Mouse (Mus musculus) neural tube, embryonic 15.5 days (tissue): ENCODE data around the gene Plxnc1. TPM values are rescaled to one million over a fixed set of nuclear protein-coding genes. Genes with fewer than 3 reads are reported as not detected.

Source experiments
- ATAC-seq: fragments of 200-750 bp; cut with Nextera tagmentation; 2 replicates; pipeline ENCODE4 v1.8.0; 2017; ENCODE audit warnings: mild to moderate bottlenecking, moderate TSS enrichment, moderate library complexity; ENCODE audit not compliant: low FRiP score
- H3K27ac ChIP-seq: fragments of 300-500 bp; sonication (generic); replicated peaks from 2 replicates; pipeline ENCODE4 v1.5.1; 2015; ENCODE audit warnings: mild to moderate bottlenecking, inconsistent platforms
- H3K27me3 ChIP-seq: fragments of 300-500 bp; sonication (generic); replicated peaks from 2 replicates; pipeline ENCODE4 v1.6.1; 2015; ENCODE audit warnings: inconsistent platforms
- H3K36me3 ChIP-seq: fragments of 300-500 bp; sonication (generic); 2 replicates; pipeline ENCODE4 v1.6.1; 2015; ENCODE audit warnings: inconsistent platforms
- H3K4me1 ChIP-seq: fragments of 300-500 bp; sonication (generic); 2 replicates; pipeline ENCODE4 v1.6.1; 2015; ENCODE audit warnings: inconsistent platforms
- H3K4me2 ChIP-seq: fragments of 300-500 bp; sonication (generic); 2 replicates; pipeline ENCODE4 v1.6.1; 2015; ENCODE audit warnings: inconsistent platforms, mild to moderate bottlenecking, moderate library complexity
- H3K4me3 ChIP-seq: fragments of 300-500 bp; sonication (generic); replicated peaks from 2 replicates; pipeline ENCODE4 v1.5.1; 2015; ENCODE audit warnings: mild to moderate bottlenecking, inconsistent platforms
- H3K9ac ChIP-seq: fragments of 300-500 bp; sonication (generic); replicated peaks from 2 replicates; pipeline ENCODE4 v1.6.1; 2015; ENCODE audit warnings: mild to moderate bottlenecking, inconsistent platforms
- H3K9me3 ChIP-seq: fragments of 300-500 bp; sonication (generic); replicated peaks from 2 replicates; pipeline ENCODE4 v1.6.1; 2016; ENCODE audit warnings: inconsistent platforms
- WGBS: fragments of 180-500 bp; shearing (Covaris S2); methylation state at CpG from one replicate; pipeline ENCODE4 v1.1.7; 2015; ENCODE audit warnings: mixed read lengths; 5-methylcytosine and 5-hydroxymethylcytosine counted together
- polyA plus RNA-seq: library from polyadenylated mRNA; unstranded; fragments of >200 nt; fragmentation: Nextera tagmentation; extraction: Ambion mirVana; gene quantifications from 2 replicates; pipeline ENCODE4 v1.2.1, GENCODE M21; 2015

The Plxnc1 gene
- polyA plus RNA-seq, 1 experiment from 2014 or later: 9.8 TPM

GRCm38 (mm10) chr10:94931961-94932832, 12.4 kb downstream of the Plxnc1 start:
- Histone ChIP-seq H3K36me3 (no peaks in the 10 kb centered on the region), H3K27ac (no peak overlapping the region), H3K27me3 (no peaks in the 10 kb centered on the region), H3K4me1 (peaks cover 17% of the 10 kb centered on the region; the same call in 1 of the 2 replicates), H3K9me3 (no peaks in the 10 kb centered on the region), H3K4me2 (no peak overlapping the region), H3K9ac (no peak overlapping the region), H3K4me3 (no peak overlapping the region)
- WGBS: 76% methylated on average over 9 of the region's 9 CpGs
- ATAC-seq: no peak

- no peak for ATAC-seq
- Histone ChIP-seq H3K27ac (no peak overlapping the region), H3K9me3 (no peaks in the 10 kb centered on the region), H3K4me2 (no peak overlapping the region), H3K4me1 (peaks cover 29% of the 10 kb centered on the region), H3K36me3 (no peaks in the 10 kb centered on the region), H3K9ac (no peak overlapping the region), H3K4me3 (no peak overlapping the region), H3K27me3 (no peaks in the 10 kb centered on the region)
- WGBS: 95% methylated on average over 4 of the region's 4 CpGs
Observed at GRCm38 (mm10) chr10:94928164-94928563, 16.5 kb downstream of the Plxnc1 start.

- 35% methylated on average over 3 of the region's 3 CpGs for WGBS
Observed at GRCm38 (mm10) chr10:94926297-94926696, 18.3 kb downstream of the Plxnc1 start.

GRCm38 (mm10) chr10:94924878-94925277, 19.8 kb downstream of the Plxnc1 start:
- Histone ChIP-seq H3K4me1 (peaks cover 25% of the 10 kb centered on the region), H3K9ac (no peak overlapping the region), H3K9me3 (no peaks in the 10 kb centered on the region), H3K4me2 (no peak overlapping the region), H3K4me3 (no peak overlapping the region), H3K27ac (no peak overlapping the region), H3K27me3 (no peaks in the 10 kb centered on the region), H3K36me3 (peaks cover 12% of the 10 kb centered on the region)
- ATAC-seq: no peak
- WGBS: 85% methylated on average over 4 of the region's 4 CpGs

More at GRCm38 (mm10) chr10:94926297-94926696, 18.3 kb downstream of the Plxnc1 start:
- H3K27me3 ChIP-seq: no peaks in the 10 kb centered on the region
- peaks cover 25% of the 10 kb centered on the region for H3K4me1 ChIP-seq
- no peak for ATAC-seq
- peaks cover 3% of the 10 kb centered on the region; the same call in 1 of the 2 replicates for H3K36me3 ChIP-seq
- no peak overlapping the region for H3K9ac ChIP-seq
- no peak overlapping the region for H3K4me2 ChIP-seq
- H3K9me3 ChIP-seq: no peaks in the 10 kb centered on the region
- H3K4me3 ChIP-seq: no peak overlapping the region
- no peak overlapping the region for H3K27ac ChIP-seq

- H3K27ac ChIP-seq: no peak overlapping the region
- no peak for ATAC-seq
- H3K4me1 ChIP-seq: peaks cover 25% of the 10 kb centered on the region
- H3K9me3 ChIP-seq: no peaks in the 10 kb centered on the region
- no peaks in the 10 kb centered on the region for H3K27me3 ChIP-seq
- H3K4me2 ChIP-seq: no peak overlapping the region
- H3K9ac ChIP-seq: no peak overlapping the region
- peaks cover 12% of the 10 kb centered on the region for H3K36me3 ChIP-seq
- no peak overlapping the region for H3K4me3 ChIP-seq
- WGBS: 86% methylated on average over 4 of the region's 4 CpGs
Observed at GRCm38 (mm10) chr10:94924450-94924849, 20.2 kb downstream of the Plxnc1 start.

GRCm38 (mm10) chr10:94923337-94923762, 21.3 kb downstream of the Plxnc1 start:
- Histone ChIP-seq H3K27ac (no peak overlapping the region), H3K27me3 (no peaks in the 10 kb centered on the region), H3K9me3 (no peaks in the 10 kb centered on the region), H3K36me3 (peaks cover 12% of the 10 kb centered on the region), H3K4me3 (no peak overlapping the region), H3K9ac (no peak overlapping the region), H3K4me2 (no peak overlapping the region), H3K4me1 (peaks cover 25% of the 10 kb centered on the region)
- 55% methylated on average over 7 of the region's 7 CpGs for WGBS
- no peak for ATAC-seq

- WGBS: 73% methylated on average over 12 of the region's 12 CpGs
- no peak for ATAC-seq
- Histone ChIP-seq H3K36me3 (peaks cover 12% of the 10 kb centered on the region), H3K27me3 (no peaks in the 10 kb centered on the region), H3K4me2 (no peak overlapping the region), H3K4me3 (no peak overlapping the region), H3K27ac (no peak overlapping the region), H3K4me1 (peaks cover 29% of the 10 kb centered on the region), H3K9me3 (no peaks in the 10 kb centered on the region), H3K9ac (no peak overlapping the region)
Observed at GRCm38 (mm10) chr10:94922848-94923247, 21.8 kb downstream of the Plxnc1 start.

- Histone ChIP-seq H3K9ac (no peak overlapping the region), H3K4me2 (no peak overlapping the region), H3K9me3 (no peaks in the 10 kb centered on the region), H3K36me3 (peaks cover 12% of the 10 kb centered on the region), H3K27ac (no peak overlapping the region), H3K4me3 (no peak overlapping the region), H3K27me3 (no peaks in the 10 kb centered on the region), H3K4me1 (peaks cover 30% of the 10 kb centered on the region)
- ATAC-seq: no peak
- 83% methylated on average over 6 of the region's 6 CpGs for WGBS
Observed at GRCm38 (mm10) chr10:94921751-94922150, 22.9 kb downstream of the Plxnc1 start.

- Histone ChIP-seq H3K9me3 (no peaks in the 10 kb centered on the region), H3K4me1 (peaks cover 24% of the 10 kb centered on the region), H3K9ac (no peak overlapping the region), H3K4me3 (no peak overlapping the region), H3K36me3 (peaks cover 12% of the 10 kb centered on the region), H3K27ac (no peak overlapping the region), H3K4me2 (no peak overlapping the region), H3K27me3 (no peaks in the 10 kb centered on the region)
- 87% methylated on average over 8 of the region's 8 CpGs for WGBS
- no peak for ATAC-seq
Observed at GRCm38 (mm10) chr10:94920526-94920925, 24.1 kb downstream of the Plxnc1 start.

GRCm38 (mm10) chr10:94919960-94920359, 24.7 kb downstream of the Plxnc1 start:
- H3K27ac ChIP-seq: no peak overlapping the region
- H3K9ac ChIP-seq: no peak overlapping the region
- H3K4me2 ChIP-seq: no peak overlapping the region
- 61% methylated on average over 2 of the region's 2 CpGs for WGBS
- ATAC-seq: no peak
- peaks cover 12% of the 10 kb centered on the region for H3K36me3 ChIP-seq
- H3K4me1 ChIP-seq: peaks cover 24% of the 10 kb centered on the region
- H3K9me3 ChIP-seq: no peaks in the 10 kb centered on the region
- H3K4me3 ChIP-seq: no peak overlapping the region
- H3K27me3 ChIP-seq: no peaks in the 10 kb centered on the region

GRCm38 (mm10) chr10:94919552-94919951, 25.1 kb downstream of the Plxnc1 start:
- no peaks in the 10 kb centered on the region for H3K27me3 ChIP-seq
- H3K4me2 ChIP-seq: no peak overlapping the region
- no peak overlapping the region for H3K4me3 ChIP-seq
- WGBS: 67% methylated on average over 12 of the region's 12 CpGs
- no peak for ATAC-seq
- no peak overlapping the region for H3K9ac ChIP-seq
- H3K9me3 ChIP-seq: no peaks in the 10 kb centered on the region
- H3K27ac ChIP-seq: no peak overlapping the region
- H3K4me1 ChIP-seq: peaks cover 24% of the 10 kb centered on the region
- H3K36me3 ChIP-seq: peaks cover 12% of the 10 kb centered on the region

GRCm38 (mm10) chr10:94918618-94919017, 26.0 kb downstream of the Plxnc1 start:
- peaks cover 20% of the 10 kb centered on the region for H3K4me1 ChIP-seq
- WGBS: 82% methylated on average over 7 of the region's 7 CpGs
- no peaks in the 10 kb centered on the region for H3K9me3 ChIP-seq
- no peaks in the 10 kb centered on the region for H3K27me3 ChIP-seq
- no peak overlapping the region for H3K4me3 ChIP-seq
- ATAC-seq: no peak
- H3K4me2 ChIP-seq: no peak overlapping the region
- no peak overlapping the region for H3K9ac ChIP-seq
- H3K27ac ChIP-seq: no peak overlapping the region
- H3K36me3 ChIP-seq: peaks cover 12% of the 10 kb centered on the region
